Mouse (Mus musculus): ENCODE data around the gene Fam149b. TPM values are rescaled to one million over a fixed set of nuclear protein-coding genes. Genes with fewer than 3 reads are reported as not detected.

The Fam149b gene
- 32.9 TPM for polyA plus RNA-seq (2014; fragmentation: Illumina TruSeq; extraction: RNeasy Lipid Tissue Mini Kit (QIAGEN cat#74804); ENCODE audit: low replicate concordance)

DNA sequence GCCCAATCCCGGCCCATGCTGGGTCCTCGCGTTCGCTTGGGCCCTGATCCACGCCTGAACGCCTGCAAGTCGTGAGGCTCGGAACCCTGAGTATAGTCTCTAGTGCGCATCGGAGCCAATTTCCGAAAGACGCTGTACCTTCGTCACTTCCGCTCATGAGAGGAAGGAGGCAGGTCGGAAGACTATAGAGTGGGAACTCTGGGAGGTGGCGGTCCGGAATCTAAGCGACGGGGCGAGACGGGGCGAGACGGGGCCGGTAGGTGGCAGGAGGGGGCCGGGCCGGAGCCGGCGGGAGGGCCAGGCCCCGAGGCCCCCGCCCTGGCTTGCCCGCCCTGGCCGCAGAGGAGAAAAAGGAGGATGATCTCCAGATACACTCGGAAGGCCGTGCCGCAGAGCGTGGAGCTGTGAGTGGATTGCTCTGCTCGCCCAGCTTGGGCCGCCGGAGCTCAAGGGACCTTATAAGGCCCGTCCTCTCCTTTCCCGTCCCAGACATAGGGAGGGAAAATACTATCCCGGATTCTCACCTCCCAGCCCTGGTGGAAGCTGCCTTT is at the start of gene Fam149b, which contains the start of gene Ecd:
Gene Fam149b, plus strand, starts transcription at position 172 of the 551 bp plus-strand sequence.
Gene Ecd, minus strand, starts transcription at position 131 of the 551 bp plus-strand sequence.

DNA sequence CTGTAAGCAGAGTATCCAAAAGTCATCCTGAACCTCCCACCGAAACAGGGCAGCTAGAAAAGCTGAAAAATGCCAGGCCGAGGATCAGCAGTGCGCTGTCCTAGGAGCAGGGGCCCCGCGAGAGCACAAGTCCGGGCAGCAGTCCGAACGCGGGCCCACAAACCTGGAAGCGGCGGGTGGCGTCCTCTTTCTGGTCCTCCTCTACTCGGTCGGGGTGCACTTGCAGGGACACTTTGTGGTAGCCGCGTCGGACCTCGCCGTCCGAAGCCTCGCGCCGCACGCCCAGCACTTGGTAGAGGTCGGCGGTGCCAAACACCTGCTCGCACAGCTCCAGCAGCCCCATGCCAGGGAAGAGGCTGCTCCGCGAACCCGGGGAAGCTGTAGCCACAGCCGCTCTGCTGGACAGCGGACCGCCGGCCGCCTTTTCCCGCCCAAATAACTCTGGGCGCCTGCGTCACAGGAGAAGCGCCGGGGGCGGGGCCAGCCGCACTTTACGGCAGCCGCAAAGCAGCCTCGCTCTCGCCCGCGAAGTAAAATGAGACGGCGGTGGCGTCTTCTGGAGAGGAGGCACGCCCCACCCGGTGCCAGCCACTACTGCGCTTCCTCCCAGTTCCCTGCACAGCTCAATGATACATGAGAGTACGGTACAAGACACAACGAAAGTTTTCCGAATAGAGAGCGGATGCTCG is 40.6 kb downstream of the Fam149b start, which contains the start of gene Dnajc9:
Gene Dnajc9, minus strand, starts transcription at position 470 of the 689 bp plus-strand sequence.

DNA sequence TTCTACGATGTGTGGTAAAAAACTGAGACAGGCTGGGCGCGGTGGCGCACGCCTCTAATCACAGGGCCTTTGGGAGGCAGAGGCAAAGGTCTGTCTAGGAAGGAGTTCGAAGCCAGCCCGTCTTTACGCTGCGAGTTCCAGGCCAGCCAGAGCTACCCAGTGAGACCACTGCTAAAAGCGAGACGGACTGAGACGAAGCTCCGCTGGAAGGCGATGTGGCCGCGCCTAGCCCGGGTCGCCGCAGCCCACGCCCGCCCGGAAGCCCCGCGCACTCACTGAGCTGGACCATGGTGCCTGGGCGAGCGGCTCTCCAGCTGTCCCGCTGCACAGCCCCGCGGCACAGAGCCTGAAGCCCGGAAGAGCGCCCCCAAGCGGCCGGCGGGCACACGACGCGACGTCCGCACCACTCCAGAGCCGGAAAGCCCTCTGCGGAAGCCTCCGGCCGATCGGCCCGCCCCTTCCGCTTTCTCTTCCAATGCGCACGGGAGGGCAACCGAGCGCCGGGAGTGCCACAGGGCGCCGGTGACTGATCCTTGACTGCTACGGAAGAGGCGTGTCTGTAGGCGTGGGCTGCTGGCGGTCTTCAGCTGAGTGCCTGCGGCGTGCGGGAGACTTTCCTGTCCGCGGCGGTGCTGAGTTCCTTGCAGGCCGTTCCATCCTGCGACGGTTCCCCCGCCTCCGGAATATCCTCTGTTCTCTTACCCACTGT is 45.4 kb downstream of the Fam149b start, which contains the start of gene Mrps16:
Gene Mrps16, minus strand, starts transcription at position 430 of the 709 bp plus-strand sequence.

Other genes with a start within 250 kb of the Fam149b start
- 1.3 TPM for gene Saysd1, start 209.6 kb upstream of the Fam149b start, polyA plus RNA-seq (2014; fragmentation: Illumina TruSeq; extraction: RNeasy Lipid Tissue Mini Kit (QIAGEN cat#74804); ENCODE audit: low replicate concordance)
- gene Kcnk5, start 166.4 kb upstream of the Fam149b start, polyA plus RNA-seq (2014; fragmentation: Illumina TruSeq; extraction: RNeasy Lipid Tissue Mini Kit (QIAGEN cat#74804); ENCODE audit: low replicate concordance), result 6.9 TPM
- gene Kcnk16, start 79.0 kb upstream of the Fam149b start, polyA plus RNA-seq (2014; fragmentation: Illumina TruSeq; extraction: RNeasy Lipid Tissue Mini Kit (QIAGEN cat#74804); ENCODE audit: low replicate concordance), result not detected
- 8.5 TPM for gene Nudt13, start 53.5 kb upstream of the Fam149b start, polyA plus RNA-seq (2014; fragmentation: Illumina TruSeq; extraction: RNeasy Lipid Tissue Mini Kit (QIAGEN cat#74804); ENCODE audit: low replicate concordance)
- gene Ecd, start within 50 bp of the Fam149b start, polyA plus RNA-seq (2014; fragmentation: Illumina TruSeq; extraction: RNeasy Lipid Tissue Mini Kit (QIAGEN cat#74804); ENCODE audit: low replicate concordance), result 11.0 TPM
- gene Dnajc9, start 40.7 kb downstream of the Fam149b start, polyA plus RNA-seq (2014; fragmentation: Illumina TruSeq; extraction: RNeasy Lipid Tissue Mini Kit (QIAGEN cat#74804); ENCODE audit: low replicate concordance), result 79.3 TPM
- 1.4 TPM for gene Mrps16, start 45.5 kb downstream of the Fam149b start, polyA plus RNA-seq (2014; fragmentation: Illumina TruSeq; extraction: RNeasy Lipid Tissue Mini Kit (QIAGEN cat#74804); ENCODE audit: low replicate concordance)
- not detected for gene Cfap70, start 104.1 kb downstream of the Fam149b start, polyA plus RNA-seq (2014; fragmentation: Illumina TruSeq; extraction: RNeasy Lipid Tissue Mini Kit (QIAGEN cat#74804); ENCODE audit: low replicate concordance)
- 78.3 TPM for gene Anxa7, start 132.0 kb downstream of the Fam149b start, polyA plus RNA-seq (2014; fragmentation: Illumina TruSeq; extraction: RNeasy Lipid Tissue Mini Kit (QIAGEN cat#74804); ENCODE audit: low replicate concordance)
- 2.3 TPM for gene Mss51, start 148.7 kb downstream of the Fam149b start, polyA plus RNA-seq (2014; fragmentation: Illumina TruSeq; extraction: RNeasy Lipid Tissue Mini Kit (QIAGEN cat#74804); ENCODE audit: low replicate concordance)
- 151 TPM for gene Ppp3cb, start 198.4 kb downstream of the Fam149b start, polyA plus RNA-seq (2014; fragmentation: Illumina TruSeq; extraction: RNeasy Lipid Tissue Mini Kit (QIAGEN cat#74804); ENCODE audit: low replicate concordance)